Mouse (Mus musculus): ENCODE results near the gene Nfib. TPM values are rescaled to one million over a fixed set of nuclear protein-coding genes. Genes with fewer than 3 reads are reported as not detected.
A peak's percentile ranks its signal among the peaks of the same experiment; 100 is the strongest.

The Nfib gene
- total RNA-seq, 4 experiments from 2014 or later: 86.8 to 108 (median 98.2) TPM

- DNase-seq: no peak
Measured at GRCm38 (mm10) chr4:82386222-82386993, 319.1 kb downstream of the Nfib start.

- DNase-seq: no peak
Measured at GRCm38 (mm10) chr4:82385638-82386037, 319.9 kb downstream of the Nfib start.

GRCm38 (mm10) chr4:82383991-82384731 lies 321.4 kb downstream of the Nfib start:
- no peak for DNase-seq

- no peak for DNase-seq
Measured at GRCm38 (mm10) chr4:82383346-82383745, 322.2 kb downstream of the Nfib start.

- no peak for DNase-seq
Measured at GRCm38 (mm10) chr4:82381786-82382185, 323.8 kb downstream of the Nfib start.

GRCm38 (mm10) chr4:82380578-82380977 lies 325.0 kb downstream of the Nfib start:
- no peak for DNase-seq

- no peak for DNase-seq
Measured at GRCm38 (mm10) chr4:82378050-82378449, 327.5 kb downstream of the Nfib start.

- no peak for DNase-seq
Measured at GRCm38 (mm10) chr4:82377621-82378020, 327.9 kb downstream of the Nfib start.

GRCm38 (mm10) chr4:82374560-82374959 lies 331.0 kb downstream of the Nfib start:
- DNase-seq: no peak

GRCm38 (mm10) chr4:82372217-82372616 lies 333.3 kb downstream of the Nfib start:
- no peak for DNase-seq

- no peak for DNase-seq
Measured at GRCm38 (mm10) chr4:82371471-82371870, 334.1 kb downstream of the Nfib start.

- no peak for DNase-seq
Measured at GRCm38 (mm10) chr4:82369011-82369776, 336.4 kb downstream of the Nfib start.

- no peak for DNase-seq
Measured at GRCm38 (mm10) chr4:82368091-82368775, 337.3 kb downstream of the Nfib start.

GRCm38 (mm10) chr4:82364696-82365385 lies 340.7 kb downstream of the Nfib start:
- no peak for DNase-seq

- DNase-seq: no peak
Measured at GRCm38 (mm10) chr4:82363951-82364350, 341.6 kb downstream of the Nfib start.

GRCm38 (mm10) chr4:82362294-82362693 lies 343.3 kb downstream of the Nfib start:
- DNase-seq: no peak

- DNase-seq: no peak
Measured at GRCm38 (mm10) chr4:82360081-82360511, 345.5 kb downstream of the Nfib start.

- no peak for DNase-seq
Measured at GRCm38 (mm10) chr4:82359110-82359509, 346.4 kb downstream of the Nfib start.

- DNase-seq: no peak
Measured at GRCm38 (mm10) chr4:82349006-82349405, 356.5 kb downstream of the Nfib start.

- peak; percentile 80 for DNase-seq
Measured at GRCm38 (mm10) chr4:82344787-82345186, 360.8 kb downstream of the Nfib start.

- no peak for DNase-seq
Measured at GRCm38 (mm10) chr4:82344224-82344623, 361.3 kb downstream of the Nfib start.

GRCm38 (mm10) chr4:82338930-82339329 lies 366.6 kb downstream of the Nfib start:
- no peak for DNase-seq
